Mouse (Mus musculus): Measurements from ENCODE around the gene Mxi1. TPM values are rescaled to one million over a fixed set of nuclear protein-coding genes. Genes with fewer than 3 reads are reported as not detected.

Gene Mxi1
- 99.8 TPM for polyA plus RNA-seq (2014; fragmentation: Illumina TruSeq; extraction: RNeasy Lipid Tissue Mini Kit (QIAGEN cat#74804); ENCODE audit: low replicate concordance)

DNA sequence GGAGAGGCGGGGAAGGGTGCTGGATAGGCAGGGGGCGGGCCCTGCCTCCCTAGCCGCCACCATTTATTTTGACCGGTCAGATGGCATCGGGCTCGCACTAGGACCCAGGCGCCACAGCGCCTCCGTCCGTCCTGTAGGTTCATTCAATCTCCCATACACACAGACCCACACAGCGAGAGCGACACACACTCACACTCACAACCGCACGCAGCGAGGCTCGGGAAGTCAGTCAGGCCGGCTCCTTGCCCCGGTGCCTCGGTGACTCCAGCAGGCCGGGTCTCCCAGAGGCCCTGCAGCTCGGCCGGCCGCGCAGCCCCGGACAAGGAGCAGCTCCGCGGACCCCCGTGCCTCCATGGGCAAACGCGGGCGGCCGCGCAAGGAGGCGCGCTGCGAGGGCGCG, at the start of gene Mxi1:
Gene Mxi1 (plus strand): TSS at position 171 of the 400 bp plus-strand sequence.

GRCm38 (mm10) chr19:53371666-53372065, 61.3 kb downstream of the Mxi1 start, which contains the start of gene Gm10197:
Gene Gm10197, minus strand, starts transcription at chr19:53371766.

DNA sequence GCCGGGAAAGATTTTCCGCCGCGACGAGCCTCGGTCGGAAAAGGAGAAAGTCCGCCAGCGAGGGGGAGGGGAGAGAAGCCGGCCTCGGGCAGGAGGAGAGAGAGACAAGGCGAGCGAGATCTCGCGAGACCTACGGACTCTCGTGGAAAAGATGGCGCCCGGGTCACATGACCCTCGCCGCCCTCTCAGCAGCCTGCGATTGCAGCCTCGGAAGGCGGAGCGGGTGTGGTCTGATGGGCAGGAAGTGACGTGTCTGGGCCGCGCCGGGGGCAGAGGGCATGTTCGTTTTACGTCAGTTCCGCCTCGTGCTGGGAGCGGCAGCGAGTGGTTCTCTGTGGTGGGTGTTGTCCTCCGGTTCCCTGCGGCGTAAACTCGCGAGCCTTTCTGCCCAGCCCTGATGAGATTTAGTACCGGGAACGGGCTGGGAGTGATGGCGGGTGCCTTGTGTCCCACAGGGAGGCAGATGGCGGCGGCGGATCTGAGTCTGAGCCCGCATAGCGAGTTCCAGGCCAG, 80.2 kb downstream of the Mxi1 start, which contains the start of gene Smndc1:
Gene Smndc1 (minus strand): TSS at position 84 of the 513 bp plus-strand sequence.

Other genes starting within 250 kb of the Mxi1 start
- gene Add3, start 170.1 kb upstream of the Mxi1 start, polyA plus RNA-seq (2014; fragmentation: Illumina TruSeq; extraction: RNeasy Lipid Tissue Mini Kit (QIAGEN cat#74804); ENCODE audit: low replicate concordance) = 92.7 TPM
- not detected for gene Gm10197, start 61.2 kb downstream of the Mxi1 start, polyA plus RNA-seq (2014; fragmentation: Illumina TruSeq; extraction: RNeasy Lipid Tissue Mini Kit (QIAGEN cat#74804); ENCODE audit: low replicate concordance)
- gene Smndc1, start 80.1 kb downstream of the Mxi1 start, polyA plus RNA-seq (2014; fragmentation: Illumina TruSeq; extraction: RNeasy Lipid Tissue Mini Kit (QIAGEN cat#74804); ENCODE audit: low replicate concordance) = 105 TPM
- gene Dusp5, start 218.6 kb downstream of the Mxi1 start, polyA plus RNA-seq (2014; fragmentation: Illumina TruSeq; extraction: RNeasy Lipid Tissue Mini Kit (QIAGEN cat#74804); ENCODE audit: low replicate concordance) = 4.8 TPM